Mouse (Mus musculus) myocyte (in vitro differentiated cells): ENCODE results near the gene Eif3l. TPM values are rescaled to one million over a fixed set of nuclear protein-coding genes. Genes with fewer than 3 reads are reported as not detected.

ENCODE experiments used
- H3K27me3 ChIP-seq: one replicate; pipeline ENCODE4 v1.6.1; 2011; ENCODE audit not compliant: control insufficient read depth, insufficient read depth, insufficient read length
- H3K36me3 ChIP-seq: one replicate; pipeline ENCODE4 v1.6.1; 2011; ENCODE audit not compliant: control insufficient read depth, insufficient read depth
- H3K4me2 ChIP-seq: one replicate; pipeline ENCODE4 v1.6.1; 2011; ENCODE audit warnings: low read depth, control low read depth
- H3K4me3 ChIP-seq: one replicate; pipeline ENCODE4 v1.5.1; 2011; ENCODE audit warnings: mild to moderate bottlenecking, control low read depth, moderate library complexity
- H3K79me2 ChIP-seq: one replicate; pipeline ENCODE4 v1.6.1; 2011; ENCODE audit not compliant: control insufficient read depth, insufficient read depth
- H3ac ChIP-seq: one replicate; pipeline ENCODE4 v1.6.1; 2011; ENCODE audit not compliant: control insufficient read depth, insufficient read length
- CEBPB ChIP-seq: IDR thresholded peaks from 2 replicates; pipeline ENCODE4 v1.6.1; 2011; ENCODE audit warnings: mild to moderate bottlenecking, moderate library complexity; ENCODE audit not compliant: poor library complexity, insufficient read depth, severe bottlenecking
- MAX ChIP-seq: IDR thresholded peaks from one replicate; pipeline ENCODE4 v1.6.1; 2011; ENCODE audit warnings: low read depth, mild to moderate bottlenecking, control low read depth
- MYOD1 ChIP-seq, 3 experiments: IDR thresholded peaks; one replicate each; pipeline ENCODE4 v1.6.1; 2011; ENCODE audit warnings: control low read depth in 2 of 3, low read depth in 2 of 3, mild to moderate bottlenecking in 2 of 3, moderate library complexity in 1 of 3; ENCODE audit not compliant: insufficient read length in 2 of 3, control insufficient read depth in 1 of 3
- MYOG ChIP-seq, 3 experiments: IDR thresholded peaks; one replicate each; pipeline ENCODE4 v1.6.1; 2011; ENCODE audit warnings: control low read depth in 2 of 3, low read depth in 2 of 3, mild to moderate bottlenecking in 2 of 3; ENCODE audit not compliant: insufficient read length in 2 of 3, control insufficient read depth in 1 of 3, insufficient read depth in 1 of 3
- POLR2A ChIP-seq: IDR thresholded peaks from one replicate; pipeline ENCODE4 v1.6.1; 2011; ENCODE audit warnings: low read depth, mild to moderate bottlenecking, control low read depth, moderate library complexity; ENCODE audit not compliant: insufficient read length
- POLR2AphosphoS2 ChIP-seq: IDR thresholded peaks from one replicate; pipeline ENCODE4 v1.6.1; 2011; ENCODE audit warnings: low read depth, control low read depth; ENCODE audit not compliant: insufficient read length
- SRF ChIP-seq: IDR thresholded peaks from one replicate; pipeline ENCODE4 v1.6.1; 2011; ENCODE audit warnings: low read depth; ENCODE audit not compliant: control insufficient read depth, insufficient read length
- TCF12 ChIP-seq: IDR thresholded peaks from one replicate; pipeline ENCODE4 v1.6.1; 2011; ENCODE audit warnings: mild to moderate bottlenecking, control low read depth; ENCODE audit not compliant: poor library complexity, insufficient read depth, severe bottlenecking
- TCF3 ChIP-seq: IDR thresholded peaks from one replicate; pipeline ENCODE4 v1.6.1; 2011; ENCODE audit warnings: low read depth, control low read depth; ENCODE audit not compliant: insufficient read length
- USF1 ChIP-seq: IDR thresholded peaks from one replicate; pipeline ENCODE4 v1.6.1; 2011; ENCODE audit warnings: low read depth, mild to moderate bottlenecking, control low read depth, moderate library complexity
- polyA plus RNA-seq: library from polyadenylated mRNA; unstranded; fragments of >200 nt; fragmentation: generic; extraction: Trizol; gene quantifications from one replicate; pipeline ENCODE4 v1.2.1, GENCODE M21; 2012; ENCODE audit warnings: missing spikeins

The Eif3l gene
- polyA plus RNA-seq, 1 experiment: 315 TPM

- H3K27me3 ChIP-seq: no peaks in the 10 kb centered on the region
- no peak for TF ChIP-seq MAX
- no peak for TF ChIP-seq SRF
- peak; percentile 43 for TF ChIP-seq POLR2AphosphoS2
- H3ac ChIP-seq: no peak overlapping the region
- H3K4me3 ChIP-seq: no peak overlapping the region
- peaks cover 21% of the 10 kb centered on the region for H3K36me3 ChIP-seq
- no peaks in the 10 kb centered on the region for H3K79me2 ChIP-seq
- H3K4me2 ChIP-seq: no peak overlapping the region
These were observed 24.0 kb upstream of the Eif3l start for GRCm38 (mm10) chr15:79050964-79051363.

DNA sequence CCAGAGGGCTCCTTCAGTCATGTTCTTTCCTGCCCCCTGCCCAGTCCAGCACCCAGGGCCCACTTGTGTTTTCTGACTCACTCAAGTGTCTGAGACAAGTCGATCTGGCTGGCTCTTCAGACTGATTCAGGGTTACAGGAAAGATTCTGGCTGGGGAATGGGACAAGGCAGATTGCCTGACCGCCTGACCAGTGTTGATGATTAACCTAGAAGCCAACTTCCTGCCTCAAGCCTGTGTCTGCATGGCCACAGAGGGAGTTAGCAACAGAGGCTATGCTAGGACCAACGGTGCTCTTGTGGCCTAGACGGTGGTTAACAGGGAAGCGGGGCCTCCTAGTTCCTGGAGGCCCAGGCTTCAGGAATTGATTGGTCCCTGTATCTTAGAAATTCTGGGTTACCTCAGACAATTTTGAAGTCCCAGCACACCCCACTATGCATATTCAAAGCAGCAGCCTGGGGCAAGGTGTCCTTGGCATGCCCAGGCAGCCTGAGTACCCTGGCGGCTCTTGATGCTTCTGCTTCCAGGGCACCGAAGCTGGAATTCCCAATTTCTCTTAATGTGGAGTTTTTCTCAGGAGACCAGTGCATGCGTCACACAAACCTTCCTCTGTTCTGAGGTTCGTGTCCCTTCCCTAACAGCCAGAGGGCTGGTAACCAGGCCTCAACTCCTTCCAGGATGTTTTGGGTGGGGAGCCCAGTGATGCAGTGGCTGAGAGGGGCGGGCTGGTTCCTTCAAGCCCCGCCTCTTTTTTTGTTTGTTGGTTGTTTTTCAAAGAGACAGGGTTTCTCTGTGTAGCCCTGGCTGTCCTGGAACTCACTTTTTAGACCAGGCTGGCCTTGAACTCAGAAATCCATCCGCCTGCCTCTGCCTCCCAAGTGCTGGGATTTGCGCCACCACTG, 23.3 kb upstream of the Eif3l start:
- H3K4me3 ChIP-seq: no peak overlapping the region
- H3K79me2 ChIP-seq: no peaks in the 10 kb centered on the region
- H3K4me2 ChIP-seq: no peak overlapping the region
- TF ChIP-seq MYOG (IDR thresholded peaks at IDR 0.05; ENCODE audit: control insufficient read depth in 1 of 3, insufficient read depth in 1 of 3, insufficient read length in 2 of 3, low read depth in 2 of 3): no peak
- peak; percentile 82 for TF ChIP-seq POLR2AphosphoS2
- H3K27me3 ChIP-seq: no peaks in the 10 kb centered on the region
- H3ac ChIP-seq: no peak overlapping the region
- peaks cover 26% of the 10 kb centered on the region for H3K36me3 ChIP-seq

DNA sequence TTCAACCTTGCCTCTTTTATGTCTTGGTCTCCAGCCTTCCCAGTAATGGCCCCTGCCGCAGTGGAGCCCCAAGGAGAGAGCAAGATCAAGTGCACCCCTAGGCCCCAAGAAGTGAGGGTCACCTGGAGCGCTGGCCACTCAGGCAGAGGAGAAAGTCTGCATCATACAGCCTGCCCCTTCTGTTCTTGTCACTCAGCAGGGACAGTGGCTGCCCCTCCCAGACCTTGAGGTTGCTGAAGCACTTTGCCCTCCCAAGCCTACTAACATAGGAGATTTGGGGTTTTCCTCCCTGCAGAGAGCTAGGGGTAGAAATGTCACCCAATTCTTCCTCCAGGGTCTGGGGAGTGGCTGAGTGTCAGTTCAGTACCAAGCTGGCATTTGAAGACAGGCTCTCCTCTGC, 22.6 kb upstream of the Eif3l start:
- H3ac ChIP-seq: no peak overlapping the region
- no peak overlapping the region for H3K4me2 ChIP-seq
- H3K36me3 ChIP-seq: peaks cover 32% of the 10 kb centered on the region
- no peak overlapping the region for H3K4me3 ChIP-seq
- TF ChIP-seq POLR2A (no peak), MYOD1 (IDR thresholded peaks at IDR 0.05; ENCODE audit: control insufficient read depth in 1 of 3, insufficient read length in 2 of 3, low read depth in 2 of 3) (peak in 2 of 3 experiments; percentile 52 to 53), USF1 (no peak)
- H3K27me3 ChIP-seq: no peaks in the 10 kb centered on the region
- no peaks in the 10 kb centered on the region for H3K79me2 ChIP-seq

DNA sequence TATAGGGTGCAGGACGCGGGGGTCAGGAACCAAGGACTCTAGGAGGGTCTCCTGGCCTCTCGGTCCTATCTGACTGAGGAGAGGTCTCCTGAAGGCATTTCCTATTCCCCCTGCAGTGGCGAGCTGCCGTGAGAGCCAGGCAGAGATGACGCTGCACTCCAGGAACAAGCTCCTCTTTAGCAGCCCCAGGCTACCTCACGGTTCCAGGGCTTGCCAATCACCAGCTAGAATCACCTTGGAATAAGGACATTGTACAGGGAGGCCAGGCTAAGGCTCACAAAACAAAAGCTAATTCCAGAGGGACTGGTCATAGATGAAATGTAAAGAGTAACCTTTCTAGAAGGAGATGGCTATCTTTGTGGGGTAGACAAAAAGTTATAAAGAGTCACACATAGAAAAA, 18.4 kb upstream of the Eif3l start:
- Histone ChIP-seq H3K4me3 (no peak overlapping the region), H3K4me2 (no peak overlapping the region), H3K36me3 (peaks cover 62% of the 10 kb centered on the region), H3K27me3 (no peaks in the 10 kb centered on the region), H3K79me2 (peaks cover 2% of the 10 kb centered on the region), H3ac (no peak overlapping the region)
- no peak for TF ChIP-seq MAX
- TF ChIP-seq TCF12: no peak
- TF ChIP-seq MYOG (IDR thresholded peaks at IDR 0.05; ENCODE audit: control insufficient read depth in 1 of 3, insufficient read depth in 1 of 3, insufficient read length in 2 of 3, low read depth in 2 of 3): no peak
- no peak for TF ChIP-seq SRF
- TF ChIP-seq MYOD1 (IDR thresholded peaks at IDR 0.05; ENCODE audit: control insufficient read depth in 1 of 3, insufficient read length in 2 of 3, low read depth in 2 of 3): no peak
- TF ChIP-seq POLR2A: no peak
- TF ChIP-seq POLR2AphosphoS2: no peak

GRCm38 (mm10) chr15:79057850-79058249, 17.1 kb upstream of the Eif3l start:
- Histone ChIP-seq H3K27me3 (no peaks in the 10 kb centered on the region), H3K79me2 (peaks cover 9% of the 10 kb centered on the region), H3K36me3 (peaks cover 62% of the 10 kb centered on the region), H3ac (no peak overlapping the region), H3K4me3 (no peak overlapping the region), H3K4me2 (no peak overlapping the region)
- TF ChIP-seq CEBPB (no peak), TCF12 (no peak), SRF (no peak), USF1 (no peak), MYOG (IDR thresholded peaks at IDR 0.05; ENCODE audit: control insufficient read depth in 1 of 3, insufficient read depth in 1 of 3, insufficient read length in 2 of 3, low read depth in 2 of 3) (no peak), MAX (no peak)

- H3K36me3 ChIP-seq: peaks cover 41% of the 10 kb centered on the region
- H3ac ChIP-seq: no peak overlapping the region
- no peaks in the 10 kb centered on the region for H3K27me3 ChIP-seq
- peaks cover 9% of the 10 kb centered on the region for H3K79me2 ChIP-seq
- no peak overlapping the region for H3K4me3 ChIP-seq
- no peak for TF ChIP-seq POLR2AphosphoS2
- TF ChIP-seq USF1: no peak
- TF ChIP-seq MYOG (IDR thresholded peaks at IDR 0.05; ENCODE audit: control insufficient read depth in 1 of 3, insufficient read depth in 1 of 3, insufficient read length in 2 of 3, low read depth in 2 of 3): no peak
- TF ChIP-seq MAX: no peak
- no peak for TF ChIP-seq MYOD1 (IDR thresholded peaks at IDR 0.05; ENCODE audit: control insufficient read depth in 1 of 3, insufficient read length in 2 of 3, low read depth in 2 of 3)
- TF ChIP-seq TCF3: no peak
- no peak for TF ChIP-seq SRF
- H3K4me2 ChIP-seq: peak overlapping the region; percentile 83
These were observed 14.0 kb upstream of the Eif3l start for GRCm38 (mm10) chr15:79060887-79061565.
